Mouse (Mus musculus) brain, embryonic 18.5 days (tissue): ENCODE measurements at regions not wholly inside any gene's neighbourhood (a gene's known extent, or its start where the extent isn't known, plus 50 kb on each side); places are given as distances from the start of the nearest gene placed in this dataset.

Experiments
- DNase-seq: peaks from one replicate; pipeline ENCODE4 v3.0.0-alpha.2; 2012; ENCODE audit warnings: low read depth, low spot score

DNA sequence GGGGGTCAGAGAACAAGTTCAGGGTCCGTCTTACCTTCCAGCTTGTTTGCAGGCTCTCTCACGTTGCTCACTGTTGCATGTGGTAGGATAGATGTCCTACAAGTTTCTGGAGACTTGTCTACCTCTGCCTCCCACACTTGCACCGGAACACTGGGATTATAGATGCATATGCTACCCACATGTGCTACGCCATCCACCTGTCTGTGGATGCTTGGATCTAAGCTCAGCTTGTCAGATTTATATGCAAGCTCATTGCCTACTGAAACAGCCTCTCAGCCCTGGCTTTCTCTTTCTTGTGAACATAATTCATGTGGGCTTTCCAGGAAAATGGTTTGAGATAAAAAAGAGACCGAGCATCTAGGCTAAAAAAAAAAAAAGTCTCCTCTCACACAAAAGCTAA is 353.0 kb downstream of the Nucb2 start:
- DNase-seq = no peak

DNA sequence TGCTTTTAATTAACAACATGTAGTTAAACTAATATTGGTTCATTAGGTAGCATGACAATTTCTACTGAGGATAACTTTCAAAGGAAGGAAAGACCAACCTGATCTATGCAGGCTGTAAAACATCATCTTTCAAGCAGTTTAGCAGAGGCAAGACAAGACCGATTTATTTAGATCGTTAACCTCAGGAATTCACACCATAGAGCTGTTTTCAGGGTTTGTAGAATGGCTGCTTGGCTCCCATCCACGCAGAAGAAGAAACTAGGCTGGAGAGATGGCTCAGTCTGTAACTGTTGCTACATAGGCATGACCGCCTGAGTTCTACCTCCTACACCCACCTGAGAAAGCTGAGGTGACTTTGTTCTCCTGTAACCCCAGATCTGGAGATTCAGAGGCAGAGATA is 353.6 kb downstream of the Nucb2 start:
- no peak for DNase-seq

DNA sequence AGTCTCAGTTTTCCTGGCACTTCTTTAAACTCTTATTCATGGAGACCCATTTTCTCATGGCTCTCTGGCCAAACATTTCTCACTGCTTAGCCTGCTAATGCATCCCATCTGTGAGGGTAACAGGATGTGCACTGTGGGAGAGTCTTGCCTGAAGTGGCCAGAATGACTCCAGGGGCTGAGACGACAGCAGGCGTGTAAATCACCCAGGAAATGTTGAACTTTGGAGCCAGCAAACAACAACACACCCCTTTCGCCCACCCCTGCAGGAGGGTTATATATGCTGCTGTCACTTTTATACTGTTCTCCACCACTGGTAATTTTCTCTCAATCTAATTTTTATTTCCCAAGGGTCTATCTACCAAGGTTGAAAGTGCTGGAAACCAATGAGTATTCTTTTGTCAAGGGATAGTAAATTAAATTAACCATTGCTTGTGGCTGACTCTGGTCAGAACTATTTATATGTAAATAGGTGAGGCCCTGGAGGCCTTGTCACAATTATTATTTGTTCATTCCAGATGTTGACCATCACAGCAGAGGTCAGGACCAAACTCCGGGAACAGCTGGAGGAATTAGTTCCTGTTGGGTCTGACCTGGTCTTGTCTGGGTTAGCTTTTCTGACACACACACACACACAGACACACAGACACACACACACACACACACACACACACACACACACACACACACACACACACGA is 378.2 kb downstream of the Nucb2 start:
- DNase-seq = no peak

DNA sequence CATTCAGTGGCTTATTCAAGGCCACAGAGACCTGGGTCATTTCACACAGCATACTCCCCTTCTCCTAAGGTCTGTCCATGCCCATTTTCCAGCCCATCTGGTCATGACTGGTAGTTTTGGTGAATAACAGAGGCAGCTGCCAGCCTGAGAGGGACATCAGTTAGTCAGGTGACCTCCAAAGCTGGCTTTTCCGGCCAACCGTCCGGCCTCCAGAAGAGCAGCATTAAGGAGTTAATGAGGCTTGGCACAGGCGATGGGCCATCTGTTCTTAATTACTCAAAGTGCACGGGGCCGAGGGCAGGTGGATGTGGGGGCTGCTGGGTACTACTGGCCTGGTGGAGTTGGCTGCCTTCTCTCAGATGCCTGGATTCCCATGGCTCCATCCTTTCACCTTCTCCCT is 389.7 kb downstream of the Nucb2 start:
- DNase-seq = no peak

DNA sequence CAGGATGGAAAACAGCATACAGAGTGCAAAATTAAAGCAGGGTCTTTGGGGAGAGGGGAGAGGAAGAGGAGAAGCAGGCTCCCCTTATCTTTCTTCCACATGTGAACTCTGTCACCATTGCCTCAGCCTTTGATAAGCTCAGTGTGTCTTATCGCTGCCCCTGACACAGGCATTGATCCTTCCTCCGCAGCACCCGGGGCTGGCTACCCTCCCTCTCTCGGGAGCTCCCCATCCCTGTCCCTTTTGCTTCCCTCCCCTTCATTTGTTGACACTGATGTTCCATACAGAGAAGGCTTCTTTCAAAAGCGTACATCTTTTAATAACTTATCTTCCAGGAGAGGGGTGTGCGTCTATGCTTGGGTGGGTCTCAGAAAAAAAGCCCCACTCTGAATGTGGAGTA is 411.6 kb downstream of the Nucb2 start:
- no peak for DNase-seq

DNA sequence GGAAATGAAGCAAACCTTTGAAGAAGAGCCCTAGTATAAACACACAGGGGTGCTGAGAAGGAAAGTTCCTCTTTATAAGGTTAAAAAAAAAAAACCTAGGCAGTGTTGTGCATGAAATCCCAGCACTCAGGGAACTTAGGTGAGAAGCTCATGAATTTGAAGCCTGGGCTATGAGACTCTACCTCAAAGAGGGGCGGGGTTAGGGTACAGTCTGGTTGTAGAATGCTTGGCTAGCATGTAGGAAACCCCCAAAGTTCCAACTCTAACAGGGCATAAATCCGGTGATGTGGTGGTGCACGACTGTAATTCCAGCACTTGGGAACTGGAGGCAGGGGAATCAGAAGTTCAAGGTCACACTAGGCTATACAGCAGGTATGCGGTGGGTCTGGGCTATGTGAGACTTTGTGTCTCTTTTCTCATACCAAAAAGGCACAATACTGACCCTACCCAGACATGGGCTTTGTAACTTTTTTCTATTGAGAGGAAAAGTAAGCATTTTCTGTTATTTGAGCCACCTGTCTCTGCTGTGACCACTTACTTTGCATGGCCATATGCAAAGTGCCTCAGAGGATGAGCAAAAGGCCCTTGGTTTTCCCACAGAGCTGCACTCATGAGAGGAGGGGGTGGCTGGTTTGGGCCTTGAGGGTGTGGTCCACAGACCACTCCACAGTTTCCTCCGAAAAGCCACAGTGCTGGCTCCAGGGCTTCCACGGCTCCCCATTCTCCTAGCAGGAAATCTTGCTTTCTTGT is 413.9 kb downstream of the Nucb2 start:
- DNase-seq = no peak

DNA sequence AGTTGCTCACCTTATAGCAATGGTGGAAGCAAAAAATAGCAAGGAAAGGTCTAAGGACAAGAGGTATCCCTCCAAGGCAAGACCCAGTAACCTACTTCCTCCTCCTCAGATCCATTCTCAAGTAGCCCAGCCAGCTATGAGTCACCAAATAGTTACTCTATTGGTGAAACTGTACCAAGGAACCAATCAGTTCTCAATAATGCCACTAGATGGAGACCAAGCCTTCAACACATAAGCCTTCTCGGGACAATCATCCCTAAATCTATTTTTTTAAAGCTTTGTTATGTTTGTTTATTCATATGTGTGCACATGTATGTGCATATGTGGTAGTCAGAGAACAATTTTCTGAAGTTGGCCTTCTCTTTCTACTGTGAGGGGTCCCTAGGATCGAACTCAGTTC is 434.3 kb upstream of the Xylt1 start:
- DNase-seq = no peak

DNA sequence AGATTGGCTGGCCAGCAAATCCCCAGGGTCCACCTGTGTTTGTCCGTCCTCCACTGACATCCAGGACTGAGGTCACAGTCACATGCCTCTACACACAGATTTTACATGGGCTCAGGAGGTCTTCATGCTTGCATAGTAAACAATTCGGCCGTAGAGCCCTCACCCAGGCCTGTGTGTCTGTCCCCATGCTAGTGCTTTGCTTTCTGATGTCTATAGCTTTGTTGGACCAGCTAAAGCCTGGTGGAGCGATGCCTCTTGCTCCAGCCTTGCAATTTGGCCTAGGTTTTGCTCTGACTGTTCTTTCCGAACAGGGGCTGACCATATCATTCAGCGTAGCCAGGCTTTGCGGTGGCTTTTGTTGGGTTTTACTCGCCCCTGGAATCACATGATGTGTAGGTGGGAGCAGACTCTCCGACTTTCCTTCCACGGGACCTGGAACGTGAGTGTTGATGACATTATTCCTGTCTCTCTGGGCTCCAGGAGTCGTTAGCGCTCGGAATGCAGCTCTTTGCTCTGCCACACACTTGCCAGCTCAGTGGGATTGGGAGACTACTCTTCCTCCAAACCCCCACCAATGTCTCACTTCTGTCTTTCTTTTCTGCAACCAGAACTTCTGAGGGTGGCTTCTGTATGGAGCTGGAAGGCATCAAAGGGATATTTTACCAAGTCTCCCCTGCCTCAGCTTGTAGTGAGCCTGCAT is 421.4 kb upstream of the Xylt1 start:
- no peak for DNase-seq

DNA sequence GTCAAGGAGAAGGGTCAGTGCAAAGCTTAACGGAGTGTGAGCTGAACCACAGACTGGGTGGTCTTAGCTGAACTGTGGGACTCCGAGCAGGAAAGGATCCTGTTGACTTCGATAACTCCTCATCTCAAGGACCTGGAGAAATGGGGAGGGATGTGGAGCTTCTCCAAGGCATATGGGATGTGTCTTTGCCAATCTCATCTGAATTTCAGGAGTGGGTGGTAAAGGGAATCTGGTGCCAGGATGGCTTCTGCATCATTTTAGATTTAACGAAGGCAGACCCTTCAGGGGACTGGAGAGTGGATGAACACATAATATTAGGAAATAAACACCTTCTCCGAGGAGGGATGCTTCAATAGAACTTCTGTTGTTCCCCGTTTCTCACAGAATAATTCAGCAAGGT is 416.9 kb upstream of the Xylt1 start:
- DNase-seq = no peak

DNA sequence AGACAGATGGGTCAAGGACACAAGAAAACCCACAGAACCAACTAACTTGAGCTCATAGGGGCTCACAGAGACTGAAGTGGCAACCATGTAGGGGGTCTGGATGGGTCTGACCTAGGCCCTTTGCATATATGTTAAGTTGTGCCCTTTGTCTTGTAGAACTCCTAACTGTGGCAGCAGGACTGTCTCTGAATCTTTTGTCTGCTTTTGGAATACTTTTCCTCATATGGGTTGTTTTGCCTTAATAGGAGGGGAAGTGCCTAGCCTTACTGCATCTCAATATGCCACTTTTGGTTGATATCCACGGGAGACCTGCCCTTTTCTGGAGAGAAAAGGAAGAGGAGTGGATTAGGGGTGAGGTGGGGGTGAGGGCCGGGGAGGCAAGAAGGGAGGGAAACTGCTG is 389.4 kb upstream of the Xylt1 start:
- DNase-seq = no peak

DNA sequence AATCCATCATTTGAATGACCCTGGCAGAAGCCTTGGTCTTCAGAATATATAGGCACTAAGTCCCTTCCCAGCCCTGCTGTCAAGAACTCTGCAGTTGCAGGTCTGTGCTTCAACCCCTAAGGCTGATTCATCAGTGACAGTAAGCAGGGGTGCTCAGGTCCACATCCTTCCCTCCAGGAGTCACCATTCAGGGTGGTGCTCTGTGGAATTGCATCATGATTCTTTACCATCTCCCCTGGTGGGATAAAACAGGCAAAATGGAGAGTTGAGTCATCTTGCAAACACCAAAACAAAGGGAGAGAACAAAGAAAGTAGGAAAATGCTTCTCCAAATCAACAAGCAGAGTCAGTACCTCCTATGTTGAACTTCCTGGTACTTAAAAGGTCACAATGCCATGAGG is 388.6 kb upstream of the Xylt1 start:
- DNase-seq = no peak

DNA sequence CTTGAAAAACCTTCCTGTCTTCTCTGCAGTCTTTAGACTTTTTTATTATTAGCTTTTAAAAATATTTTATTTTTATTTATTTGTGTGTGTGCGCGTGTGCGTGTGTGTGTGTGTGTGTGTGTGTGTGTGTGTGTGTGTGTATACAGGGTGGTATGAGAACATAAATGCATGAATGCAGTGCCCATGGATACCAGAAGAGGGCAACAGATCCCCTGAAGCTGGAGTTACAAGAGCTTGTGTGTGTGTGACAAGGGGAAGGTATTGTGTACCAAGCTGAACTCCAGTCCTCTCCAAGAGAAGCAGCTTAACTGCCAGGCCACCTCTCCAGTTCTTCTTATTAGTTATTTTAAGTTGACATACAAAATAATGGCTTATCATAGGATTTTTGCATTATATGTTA is 385.0 kb upstream of the Xylt1 start:
- DNase-seq = no peak

DNA sequence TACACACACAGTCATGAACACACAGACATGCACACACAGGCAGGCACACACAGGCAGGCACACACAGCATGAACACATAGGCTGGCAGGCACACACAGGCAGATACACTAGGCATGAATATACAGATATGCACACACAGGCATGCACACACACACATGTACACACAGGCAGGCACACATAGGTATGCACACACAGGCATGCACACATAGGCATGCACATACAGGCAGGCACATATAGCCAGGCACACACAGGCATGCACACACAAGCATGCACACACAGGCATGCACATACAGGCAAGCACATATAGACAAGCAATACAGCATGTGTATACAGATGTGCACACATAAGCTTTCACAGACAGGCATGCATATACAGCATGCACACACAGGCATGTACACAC is 377.6 kb upstream of the Xylt1 start:
- DNase-seq = no peak

DNA sequence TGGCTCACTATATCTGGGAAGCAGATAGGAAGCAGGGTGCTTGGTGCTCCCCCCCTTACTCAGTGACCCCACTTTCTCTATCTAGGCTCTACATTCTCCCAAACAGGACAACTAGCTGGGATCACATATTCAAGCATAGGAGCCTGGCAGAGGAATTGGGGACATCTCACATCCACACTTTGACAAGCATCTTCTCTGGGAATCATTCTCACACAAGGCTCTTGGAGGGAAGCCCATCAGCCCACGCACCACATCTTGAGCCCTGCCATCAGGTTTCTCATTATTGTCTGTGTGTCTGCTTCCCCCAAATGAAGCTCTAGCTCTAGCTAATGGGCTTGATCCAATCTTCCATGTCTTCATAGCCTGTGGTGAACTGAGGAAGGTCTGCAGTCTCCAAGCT is 362.4 kb upstream of the Xylt1 start:
- no peak for DNase-seq

DNA sequence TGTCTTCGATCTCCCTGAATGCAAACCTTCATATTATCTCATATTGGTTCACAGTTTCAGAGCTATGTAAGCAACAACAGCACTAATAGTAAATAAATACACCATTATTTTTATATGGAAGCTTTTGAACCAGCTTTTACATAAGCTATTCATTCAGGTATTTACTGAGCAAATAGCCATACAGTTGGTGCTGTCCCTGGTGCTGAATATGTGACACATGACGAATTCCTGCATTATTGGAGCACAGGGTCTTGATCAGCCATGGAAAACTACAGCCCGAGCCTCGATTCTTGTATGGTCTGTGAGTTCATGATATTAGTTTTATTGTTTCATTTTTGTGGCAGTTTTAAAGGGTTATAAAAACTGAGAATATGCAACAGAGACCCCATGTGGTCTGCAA is 359.1 kb upstream of the Xylt1 start:
- no peak for DNase-seq

DNA sequence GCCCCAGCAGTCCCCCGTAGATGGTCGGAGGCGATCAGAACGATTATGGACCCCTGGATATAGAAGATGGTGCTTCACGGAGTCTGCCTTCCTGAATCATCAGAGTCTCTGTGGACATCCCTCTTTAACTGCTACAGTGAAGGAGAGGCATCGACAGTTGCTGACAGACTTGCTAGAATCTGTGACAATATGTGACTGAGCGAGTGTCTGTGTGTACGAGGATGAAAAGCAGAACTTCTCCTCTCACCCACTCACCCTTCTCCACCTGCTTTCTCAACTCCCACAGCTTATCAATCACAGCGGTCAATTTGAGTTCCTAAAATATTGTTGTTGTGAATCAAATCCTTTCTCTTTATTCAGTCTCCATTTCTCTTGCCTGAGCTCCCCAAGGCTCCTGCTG is 335.9 kb upstream of the Xylt1 start:
- no peak for DNase-seq

DNA sequence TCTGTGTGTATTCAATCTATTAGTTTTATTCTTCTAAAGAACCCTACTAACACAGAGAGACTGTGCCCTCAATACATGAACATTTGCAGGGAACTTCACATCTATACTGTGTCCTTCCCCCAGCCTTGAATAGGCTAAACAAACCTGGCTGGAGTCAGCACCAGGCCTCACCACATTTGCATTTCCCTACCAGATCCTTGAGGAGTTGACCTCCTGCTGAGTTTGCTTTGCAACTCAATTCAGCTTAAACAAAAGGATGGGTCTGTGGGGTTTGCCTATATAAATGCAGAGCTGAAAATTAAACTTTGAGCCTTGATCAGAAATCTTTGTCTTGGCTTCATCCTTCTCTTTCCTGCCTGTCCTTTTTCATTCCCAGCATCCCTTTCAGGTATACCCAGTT is 331.5 kb upstream of the Xylt1 start:
- no peak for DNase-seq

DNA sequence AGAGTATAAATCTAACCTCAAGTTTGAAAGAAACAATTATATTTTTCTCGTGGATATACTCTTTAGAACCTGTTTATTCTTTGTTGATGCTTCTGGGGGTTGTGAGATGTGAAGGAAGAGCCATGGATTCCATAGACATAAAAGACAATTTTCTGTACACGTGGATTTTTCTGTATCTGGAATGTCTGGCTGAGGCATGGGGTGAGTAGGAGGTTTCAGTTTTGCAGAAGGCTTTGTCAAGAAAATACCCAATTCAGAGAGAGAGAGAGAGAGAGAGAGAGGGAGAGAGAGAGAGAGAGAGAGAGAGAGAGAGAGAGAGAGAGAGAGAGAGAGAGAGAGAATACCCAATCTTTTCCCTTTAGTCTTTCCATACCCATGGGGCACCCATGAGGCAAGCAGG is 315.0 kb upstream of the Xylt1 start:
- DNase-seq = no peak

DNA sequence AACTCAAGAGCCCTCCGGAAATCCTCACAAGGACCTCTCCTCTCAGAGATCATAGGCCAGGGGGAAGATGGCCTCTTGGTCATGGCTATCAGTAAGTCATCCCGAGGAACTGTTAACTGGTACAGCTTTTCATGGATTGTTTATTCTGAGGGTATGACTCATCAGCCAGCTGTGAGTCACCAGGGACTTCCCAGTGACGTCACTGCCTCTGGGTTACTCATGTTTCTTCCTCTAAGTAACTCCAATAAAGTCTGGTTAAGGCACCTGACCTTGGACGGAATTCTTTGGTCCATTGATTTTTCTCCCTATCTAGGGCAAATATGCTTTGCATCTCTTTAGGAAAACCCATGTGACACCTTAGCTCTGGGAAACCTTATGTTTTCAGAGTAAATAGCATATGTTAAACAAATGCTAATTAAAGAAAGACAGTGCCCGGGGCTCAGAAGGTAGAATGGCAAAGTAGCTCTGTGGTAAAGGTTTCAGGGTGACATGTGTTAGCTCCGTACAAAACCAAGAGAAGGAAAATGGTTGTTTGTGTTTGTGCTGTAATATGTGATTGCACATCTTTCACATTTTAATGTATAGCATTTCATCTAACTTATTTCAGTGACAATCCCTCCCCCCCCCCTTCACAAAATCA is 289.7 kb upstream of the Xylt1 start:
- DNase-seq = no peak

DNA sequence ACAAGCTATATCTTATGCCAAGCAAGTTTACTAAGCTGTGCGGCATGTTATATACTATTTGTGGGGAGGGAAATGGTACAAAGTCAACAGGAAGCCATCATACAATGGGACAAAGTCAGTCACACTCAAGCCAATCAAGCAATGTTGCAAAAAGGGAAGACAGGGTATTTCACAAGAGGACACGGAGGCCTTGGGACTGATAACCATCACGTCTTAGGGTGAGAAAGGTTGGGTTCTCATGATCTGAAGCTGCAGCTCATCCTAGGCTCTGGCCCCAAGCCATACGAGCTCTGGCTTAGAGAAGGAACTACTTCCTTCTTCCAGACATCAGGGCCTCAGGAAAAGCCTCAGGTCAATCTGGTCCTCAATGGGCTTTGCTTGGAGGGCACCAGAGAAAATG is 287.9 kb upstream of the Xylt1 start:
- DNase-seq = no peak

DNA sequence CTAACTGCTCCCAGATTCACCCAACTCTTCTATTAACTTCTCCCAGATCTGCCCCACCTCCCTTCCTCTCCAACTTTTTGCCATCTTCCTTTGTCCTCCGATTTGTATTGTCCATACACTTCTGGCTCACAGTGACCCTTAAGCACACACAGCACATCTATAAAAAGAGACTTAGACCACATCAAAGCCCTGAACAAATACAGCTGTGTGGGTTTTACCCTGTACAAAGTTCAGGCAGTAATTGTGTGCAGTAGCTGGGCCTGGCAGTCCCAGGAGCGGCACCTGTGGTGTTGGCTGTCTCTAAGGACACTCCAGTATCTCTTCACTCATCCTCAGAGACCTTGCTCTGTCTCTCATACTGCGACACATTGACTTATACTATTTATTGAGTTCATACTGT is 283.2 kb upstream of the Xylt1 start:
- DNase-seq = no peak

DNA sequence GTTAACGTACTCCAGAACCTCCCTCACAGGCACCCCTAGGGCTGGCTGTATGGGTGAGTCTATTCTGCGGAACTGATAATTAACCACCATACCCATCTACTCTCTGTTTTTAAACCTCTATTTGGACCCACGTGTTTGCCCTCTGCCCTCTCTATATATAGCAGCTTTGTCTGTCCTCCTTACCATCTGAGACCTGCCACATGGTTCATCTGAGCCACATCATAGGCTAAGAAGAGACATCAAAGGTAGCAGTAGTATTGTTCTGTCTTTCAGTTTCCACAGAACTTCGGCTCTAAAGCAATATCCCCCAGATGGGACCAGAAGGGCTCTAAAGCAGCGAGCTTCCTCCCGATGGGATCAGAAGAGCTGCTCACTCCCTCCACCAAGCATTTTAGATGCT is 281.7 kb upstream of the Xylt1 start:
- no peak for DNase-seq

DNA sequence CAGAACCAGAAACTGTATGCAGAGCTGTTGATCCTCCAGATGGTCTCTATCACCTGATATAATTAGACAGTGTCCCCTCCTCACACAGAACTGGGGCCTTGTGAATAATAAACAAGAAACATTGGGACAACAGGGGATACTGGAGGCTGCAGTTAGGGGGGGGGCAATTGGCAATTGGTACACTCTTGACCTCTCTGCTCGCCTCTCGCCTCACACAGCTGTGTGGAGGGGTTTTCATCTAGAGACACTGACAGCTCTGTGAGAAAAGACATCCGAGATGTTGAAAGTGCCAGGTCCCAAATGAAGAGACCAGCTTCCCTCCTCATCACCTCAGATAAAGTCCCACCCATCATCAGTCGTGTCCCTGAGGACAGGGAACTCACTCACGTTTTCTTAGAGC is 277.7 kb upstream of the Xylt1 start:
- no peak for DNase-seq
